Mouse (Mus musculus): ENCODE data around the gene Accs.

GRCm38 (mm10) chr2:93858845-93859244 lies 9.1 kb upstream of the Accs start:
- no peak for TF ChIP-seq CTCF (IDR thresholded peaks at IDR 0.05; ENCODE audit: borderline replicate concordance, extremely low read depth, insufficient read depth, insufficient read length)
- TF ChIP-seq POLR2A (IDR thresholded peaks at IDR 0.05; ENCODE audit: borderline replicate concordance, extremely low read depth, insufficient read depth, insufficient read length, poor library complexity, severe bottlenecking), result no peak
